Comparison of ENCODE assay signal across 9 mouse cellular contexts in genomic region chr5:103659571-103659970, GRCm38 (mm10). TPM values are rescaled to one million over a fixed set of nuclear protein-coding genes. Genes with fewer than 3 reads are reported as not detected.
DNase-seq lines count a peak whose midpoint lies in the region; ATAC-seq and TF ChIP-seq lines count a peak whose summit lies in the region.
"Had no signal": no experiment of that assay in that cellular context is flagged by ENCODE, and none has a peak within 500 bp of the region (broad histone marks: within the 10 kb centered on the region; RNA-seq: fewer than 3 reads in every experiment).

No protein-coding gene starts in this region.

- DNase-seq in cerebellum, postnatal 10 days, result peak; percentile 55 to 82
- no peak for DNase-seq in cerebellum, postnatal 36 days
- peak; percentile 16 for DNase-seq in left cerebral cortex, adult 11 months (ENCODE audit: low spot score)
- no peak for DNase-seq in left cerebral cortex, postnatal 4 days
- DNase-seq in G1E (ENCODE audit: low spot score), result peak; percentile 34
- peak; percentile 66 for DNase-seq in forelimb bud, embryonic 11.5 days (ENCODE audit: low read depth, low spot score)
- no peak for DNase-seq in urinary bladder, adult 2 months (ENCODE audit: low spot score)

- no peak for TF ChIP-seq CTCF in G1E (IDR thresholded peaks at IDR 0.05; ENCODE audit: low read depth, low read length)

- intact Hi-C loops in left cerebral cortex, postnatal 4 days (cut with DNase I), result loop anchor here (5.0 kb wide), 2 partner anchors 117 to 302 kb away; no protein-coding TSS in a partner anchor

- H3K9me3 ChIP-seq in G1E (replicated peaks), result peaks cover 6% of the 10 kb centered on the region
- no peaks in the 10 kb centered on the region for H3K9me3 ChIP-seq in forebrain, embryonic 13.5 days (replicated peaks)
- H3K9me3 ChIP-seq: neural tube, embryonic 13.5 days had no signal

- H3K4me2 ChIP-seq in forebrain, embryonic 13.5 days, result no peak overlapping the region
- H3K4me2 ChIP-seq: neural tube, embryonic 13.5 days had no signal

- H3K4me3 ChIP-seq in G1E (ENCODE audit: low read depth, low read length), result no peak overlapping the region
- H3K4me3 ChIP-seq in forebrain, embryonic 13.5 days, result no peak overlapping the region
- H3K4me3 ChIP-seq: neural tube, embryonic 13.5 days had no signal

- H3K27ac ChIP-seq in forebrain, embryonic 13.5 days, result no peak overlapping the region
- H3K27ac ChIP-seq: neural tube, embryonic 13.5 days had no signal

- no peaks in the 10 kb centered on the region; the same call in 1 of the 2 replicates for H3K4me1 ChIP-seq in G1E (ENCODE audit: insufficient read depth, low read depth, low read length)
- H3K4me1 ChIP-seq in forebrain, embryonic 13.5 days, result no peaks in the 10 kb centered on the region

- 36% methylated on average over 3 of the region's 3 CpGs for whole genome bisulfite sequencing in forebrain, embryonic 13.5 days

- no peak for ATAC-seq in G1E (ENCODE audit: extremely low read depth, insufficient number of reproducible peaks, low FRiP score, poor library complexity, severe bottlenecking)
- ATAC-seq in forebrain, embryonic 13.5 days, result no peak

- no peaks in the 10 kb centered on the region for H3K27me3 ChIP-seq in G1E (ENCODE audit: insufficient read depth, low read length)
- peaks cover 3% of the 10 kb centered on the region; the same call in 1 of the 2 replicates for H3K27me3 ChIP-seq in forebrain, embryonic 13.5 days

- H3K9ac ChIP-seq in forebrain, embryonic 13.5 days, result no peak overlapping the region
- H3K9ac ChIP-seq: neural tube, embryonic 13.5 days had no signal

- H3K36me3 ChIP-seq in G1E (replicated peaks), result no peaks in the 10 kb centered on the region
- H3K36me3 ChIP-seq in forebrain, embryonic 13.5 days (ENCODE audit: poor library complexity, severe bottlenecking), result no peaks in the 10 kb centered on the region
- H3K36me3 ChIP-seq: neural tube, embryonic 13.5 days had no signal

RNA-seq across cellular contexts. Expression of gene 1700016H13Rik, which starts 3.8 kb away (rescaled TPM):
- under 1 TPM in 1 of 2 experiments, not detected in 1; 0.24 TPM for total RNA-seq in left cerebral cortex, postnatal 4 days (2021)
- total RNA-seq in G1E (2014; fragmentation: Nextera tagmentation) (not detected in 2 replicates), G1E (2017) (not detected in 2 replicates)
- polyA plus RNA-seq in G1E (2012), result not detected in 2 replicates
- 0.24 and 0.43 TPM in 2 replicates for polyA plus RNA-seq in urinary bladder, adult 2 months (2012; rRNA removed)
- 0.27 and 0.37 TPM in 2 replicates for polyA plus RNA-seq in forebrain, embryonic 13.5 days (2015; fragmentation: Nextera tagmentation; extraction: Ambion mirVana)
- polyA plus RNA-seq: neural tube, embryonic 13.5 days had no signal

RNA-seq across cellular contexts. Expression of gene Slc10a6, which starts 30.4 kb away (rescaled TPM):
- not detected for total RNA-seq in left cerebral cortex, postnatal 4 days (2021)
- total RNA-seq in G1E (2014; fragmentation: Nextera tagmentation), result not detected in 2 replicates
- total RNA-seq in G1E (2017), result 0.11 TPM in 1 of 2 replicates, not detected in the other
- not detected in 2 replicates for polyA plus RNA-seq in G1E (2012)
- polyA plus RNA-seq in urinary bladder, adult 2 months (2012; rRNA removed), result 7.5 and 7.9 TPM in 2 replicates
- polyA plus RNA-seq in forebrain, embryonic 13.5 days (2015; fragmentation: Nextera tagmentation; extraction: Ambion mirVana), result 0.08 TPM in 1 of 2 replicates, not detected in the other

RNA-seq across cellular contexts. Expression of gene Aff1, which starts 32.6 kb away (rescaled TPM):
- total RNA-seq in left cerebral cortex, postnatal 4 days (2021), result 1 to 10 TPM; 4.9 to 6.3 TPM
- total RNA-seq in G1E (2014; fragmentation: Nextera tagmentation) (109 and 152 TPM in 2 replicates), G1E (2017) (14.0 and 16.6 TPM in 2 replicates)
- polyA plus RNA-seq in G1E (2012), result 50.3 and 51.3 TPM in 2 replicates
- polyA plus RNA-seq in urinary bladder, adult 2 months (2012; rRNA removed), result 9.4 and 22.0 TPM in 2 replicates
- polyA plus RNA-seq in forebrain, embryonic 13.5 days (2015; fragmentation: Nextera tagmentation; extraction: Ambion mirVana), result 1.8 and 2.0 TPM in 2 replicates

Comparison
In these comparisons a context has a peak if more than half of its experiments do, and no peak if none do; other contexts are left out.
1. DNase-seq: peak in cerebellum, postnatal 10 days (2 of 2), left cerebral cortex, adult 11 months (single experiment), G1E (single experiment) and forelimb bud, embryonic 11.5 days (single experiment); none in cerebellum, postnatal 36 days (0 of 2), left cerebral cortex, postnatal 4 days (single experiment) and urinary bladder, adult 2 months (single experiment).